Mouse (Mus musculus) limb, embryonic 14.5 days (tissue): Measurements from ENCODE around the gene Rpl18. TPM values are rescaled to one million over a fixed set of nuclear protein-coding genes. Genes with fewer than 3 reads are reported as not detected.

Experiments
- ATAC-seq: fragments of 200-750 bp; cut with Nextera tagmentation; 2 replicates; pipeline ENCODE4 v1.8.0; 2017; ENCODE audit warnings: low read depth, moderate number of reproducible peaks, moderate TSS enrichment; ENCODE audit not compliant: low FRiP score
- DNase-seq: peaks from one replicate; pipeline ENCODE4 v3.0.0-alpha.2; 2015; ENCODE audit warnings: low spot score
- H3K27ac ChIP-seq: fragments of 300-500 bp; sonication (generic); replicated peaks from 2 replicates; pipeline ENCODE4 v1.5.1; 2014; ENCODE audit warnings: low read depth, mild to moderate bottlenecking, low read length, moderate library complexity, mixed read lengths
- H3K27me3 ChIP-seq: fragments of 300-500 bp; sonication (generic); 2 replicates; pipeline ENCODE4 v1.6.1; 2014; ENCODE audit warnings: low read length, mixed read lengths; ENCODE audit not compliant: control insufficient read depth, insufficient read depth
- H3K36me3 ChIP-seq: fragments of 300-500 bp; sonication (generic); 2 replicates; pipeline ENCODE4 v1.6.1; 2014; ENCODE audit warnings: mild to moderate bottlenecking, low read length, moderate library complexity, mixed read lengths; ENCODE audit not compliant: control insufficient read depth, insufficient read depth
- H3K4me1 ChIP-seq: fragments of 300-500 bp; sonication (generic); 2 replicates; pipeline ENCODE4 v1.6.1; 2014; ENCODE audit warnings: antibody characterized with exemption, low read length, mixed read lengths; ENCODE audit not compliant: control insufficient read depth, insufficient read depth
- H3K4me2 ChIP-seq: fragments of 300-500 bp; sonication (generic); replicated peaks from 2 replicates; pipeline ENCODE4 v1.6.1; 2014; ENCODE audit warnings: low read depth, mild to moderate bottlenecking, low read length, moderate library complexity; ENCODE audit not compliant: severe bottlenecking
- H3K4me3 ChIP-seq: fragments of 300-500 bp; sonication (generic); replicated peaks from 2 replicates; pipeline ENCODE4 v1.5.1; 2014; ENCODE audit warnings: low read length
- H3K9ac ChIP-seq: fragments of 300-500 bp; sonication (generic); 2 replicates; pipeline ENCODE4 v1.6.1; 2014; ENCODE audit warnings: mild to moderate bottlenecking, low read depth, low read length, moderate library complexity; ENCODE audit not compliant: severe bottlenecking
- H3K9me3 ChIP-seq: fragments of 300-500 bp; sonication (generic); 2 replicates; pipeline ENCODE4 v1.6.1; 2016; ENCODE audit warnings: low read length; ENCODE audit not compliant: control insufficient read depth
- POLR2A ChIP-seq: fragments of 200-500 bp; IDR thresholded peaks from 2 replicates; pipeline ENCODE4 v1.8.0; 2012; ENCODE audit warnings: inconsistent platforms, mild to moderate bottlenecking, moderate library complexity, borderline replicate concordance; ENCODE audit not compliant: insufficient read depth, insufficient read length; ENCODE audit errors: extremely low read depth
- WGBS: fragments of 180-500 bp; shearing (Covaris S2); extraction: QIAGEN DNeasy Blood & Tissue Kit; methylation state at CpG from one replicate; pipeline ENCODE4 v1.1.7; 2014; 5-methylcytosine and 5-hydroxymethylcytosine counted together
- polyA plus RNA-seq, 2 experiments: library from polyadenylated mRNA; depleted of rRNA in 1 of 2; stranded (reverse) in 1 of 2; unstranded in 1 of 2; fragments of >200 nt; fragmentation: Nextera tagmentation in 1 of 2; extraction: Ambion mirVana in 1 of 2; gene quantifications; 2 replicates each; pipeline versions ENCODE4 v1.2.1 to v1.2.3; 2012 to 2014

Rpl18 gene
- polyA plus RNA-seq, 2 experiments = 1,196 to 1,246 TPM

GRCm38 (mm10) chr7:45678513-45678912 lies 36.7 kb upstream of the Rpl18 start:
- Histone ChIP-seq H3K9me3 (no peaks in the 10 kb centered on the region), H3K27ac (no peak overlapping the region), H3K36me3 (no peaks in the 10 kb centered on the region), H3K4me2 (no peak overlapping the region), H3K4me1 (no peaks in the 10 kb centered on the region), H3K9ac (no peak overlapping the region), H3K27me3 (no peaks in the 10 kb centered on the region), H3K4me3 (no peak overlapping the region)
- WGBS = 92% methylated on average over 12 of the region's 14 CpGs
- DNase-seq = no peak
- no peak for ATAC-seq
- no peak for TF ChIP-seq POLR2A

- H3K9me3 ChIP-seq = no peaks in the 10 kb centered on the region
- no peaks in the 10 kb centered on the region for H3K27me3 ChIP-seq
- H3K27ac ChIP-seq = no peak overlapping the region
- no peak overlapping the region for H3K4me3 ChIP-seq
- no peak for ATAC-seq
- WGBS = 78% methylated on average over 14 of the region's 14 CpGs
- TF ChIP-seq POLR2A = no peak
- H3K4me2 ChIP-seq = no peak overlapping the region
- DNase-seq = no peak
- H3K36me3 ChIP-seq = no peaks in the 10 kb centered on the region
- H3K9ac ChIP-seq = no peak overlapping the region
- H3K4me1 ChIP-seq = 0 out of 2 replicates have a peak, but pooled peaks cover under 1% of the 10 kb centered on the region
Measured at GRCm38 (mm10) chr7:45679966-45680621, 35.2 kb upstream of the Rpl18 start.

- no peak for DNase-seq
- no peak overlapping the region for H3K4me3 ChIP-seq
- no peaks in the 10 kb centered on the region for H3K27me3 ChIP-seq
- H3K4me2 ChIP-seq = no peak overlapping the region
- 84% methylated on average over 8 of the region's 8 CpGs for WGBS
- TF ChIP-seq POLR2A = no peak
- peaks cover 4% of the 10 kb centered on the region; the same call in 1 of the 2 replicates for H3K4me1 ChIP-seq
- no peaks in the 10 kb centered on the region for H3K9me3 ChIP-seq
- H3K27ac ChIP-seq = no peak overlapping the region
- ATAC-seq = no peak
- H3K9ac ChIP-seq = no peak overlapping the region
- no peaks in the 10 kb centered on the region for H3K36me3 ChIP-seq
Measured at GRCm38 (mm10) chr7:45681046-45681736, 34.1 kb upstream of the Rpl18 start.

DNA sequence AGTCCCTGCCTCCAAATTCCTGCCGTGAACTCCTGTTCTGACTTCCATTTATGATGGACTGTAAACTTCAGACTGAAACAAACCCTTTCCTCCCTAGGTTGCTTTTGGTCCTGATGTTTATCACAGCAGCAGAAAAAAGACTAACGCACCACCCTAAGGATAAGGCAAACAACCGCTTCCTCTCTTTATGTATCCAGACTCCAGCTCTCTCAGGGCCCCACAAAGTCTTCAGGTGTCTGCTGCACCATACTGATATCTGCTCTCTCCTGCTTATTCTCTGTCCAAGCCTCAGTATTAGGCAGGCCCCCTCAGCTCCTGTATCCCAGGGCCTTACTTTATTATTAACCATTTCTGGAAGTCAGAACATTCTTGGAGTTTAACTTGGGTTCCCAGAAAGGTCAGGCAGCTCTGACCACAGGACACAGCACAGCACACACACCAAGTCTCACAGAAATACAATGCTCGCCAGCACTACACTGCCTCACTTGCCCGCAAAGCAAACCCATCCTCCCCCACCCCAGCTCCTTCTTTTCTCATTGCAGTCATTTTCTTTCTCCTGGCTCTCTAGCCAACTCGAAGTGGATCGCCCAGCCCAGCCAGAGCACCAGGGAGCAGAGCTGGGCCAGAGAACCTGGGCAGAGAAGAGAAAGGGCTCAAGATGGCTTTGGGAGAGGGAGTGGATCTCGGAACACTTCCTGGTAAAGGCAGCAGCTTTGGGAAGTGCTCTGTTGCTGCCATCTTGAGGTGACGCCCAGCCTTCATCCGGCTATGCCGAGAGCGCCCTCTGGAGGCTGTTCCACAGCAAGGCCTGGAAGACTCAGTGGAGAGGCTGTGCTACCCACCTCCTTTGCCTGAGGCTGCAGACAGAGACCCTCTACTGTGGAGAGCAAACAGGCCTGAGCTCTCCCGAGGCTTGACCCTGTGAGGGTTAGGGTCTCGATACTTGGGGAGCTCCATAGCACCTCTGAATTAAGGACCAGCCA lies 32.8 kb upstream of the Rpl18 start:
- Histone ChIP-seq H3K27ac (no peak overlapping the region), H3K36me3 (no peaks in the 10 kb centered on the region), H3K4me3 (no peak overlapping the region), H3K9ac (0 out of 2 replicates have a peak overlapping the region, but pooled peaks have one; percentile 12), H3K4me1 (peaks cover 4% of the 10 kb centered on the region; the same call in 1 of the 2 replicates), H3K27me3 (no peaks in the 10 kb centered on the region), H3K9me3 (no peaks in the 10 kb centered on the region), H3K4me2 (peak overlapping the region; percentile 18; the same call in 1 of the 2 replicates)
- DNase-seq = peak; percentile 88
- peak; percentile 86 for ATAC-seq
- 33% methylated on average over 14 of the region's 14 CpGs for WGBS
- TF ChIP-seq POLR2A = peak; percentile 41; the same call in 1 of the 2 replicates
